Mouse (Mus musculus): Measurements from ENCODE around the gene Marco.

Gene Marco

GRCm38 (mm10) chr1:120441587-120441986, 63.2 kb downstream of the Marco start:
- no peak for DNase-seq (ENCODE audit: low spot score)

- DNase-seq (ENCODE audit: low spot score), result no peak
These were observed 69.2 kb downstream of the Marco start for GRCm38 (mm10) chr1:120435591-120435990.

GRCm38 (mm10) chr1:120430171-120430570, 74.7 kb downstream of the Marco start:
- DNase-seq (ENCODE audit: low spot score), result no peak

GRCm38 (mm10) chr1:120425587-120425986, 79.2 kb downstream of the Marco start:
- no peak for DNase-seq (ENCODE audit: low spot score)

Data from embryo, embryonic 10 days (tissue).